Mouse (Mus musculus) lung, postnatal 36 days (tissue): ENCODE results near the gene Stag2.

ENCODE experiments used
- DNase-seq: peaks from one replicate; pipeline ENCODE4 v3.0.0; 2022; ENCODE audit warnings: mixed read lengths

Gene Stag2

DNA sequence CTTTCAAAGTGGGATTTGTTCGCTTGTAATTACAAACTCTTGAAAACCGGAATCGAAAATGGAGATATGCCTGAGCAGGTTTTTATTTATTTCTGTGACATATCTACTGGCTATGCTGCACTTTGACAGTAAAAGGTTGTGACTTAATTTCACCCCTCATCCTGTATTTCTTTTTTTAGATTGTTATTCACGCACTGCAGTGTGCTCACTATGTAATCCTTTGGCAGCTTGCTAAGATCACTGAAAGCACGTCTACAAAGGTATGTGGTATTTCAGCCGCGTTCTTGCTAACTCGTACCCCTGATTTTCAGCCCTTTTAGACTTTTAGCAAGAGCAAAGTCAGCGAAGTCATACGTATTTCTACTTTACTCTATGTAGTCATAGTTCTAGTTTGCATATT lies 101.2 kb downstream of the Stag2 start:
- DNase-seq, result no peak

DNA sequence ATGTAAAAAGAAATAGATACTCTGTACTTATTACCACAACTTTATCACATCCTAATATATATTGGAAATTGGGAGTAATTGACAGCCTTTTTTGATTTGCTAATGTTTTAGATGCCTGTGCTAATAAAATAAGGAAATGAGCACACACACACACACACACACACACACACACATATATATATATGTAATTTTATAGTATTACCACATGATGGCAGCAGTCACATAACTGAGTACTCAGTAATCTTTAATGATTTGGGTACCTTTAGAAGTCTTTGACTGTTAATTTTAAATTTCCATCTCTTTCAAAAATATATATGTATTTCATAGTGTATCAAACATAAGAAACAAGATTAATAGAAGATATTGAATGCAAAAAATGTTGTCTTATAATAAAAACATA lies 123.6 kb downstream of the Stag2 start:
- peak; percentile 8 for DNase-seq

DNA sequence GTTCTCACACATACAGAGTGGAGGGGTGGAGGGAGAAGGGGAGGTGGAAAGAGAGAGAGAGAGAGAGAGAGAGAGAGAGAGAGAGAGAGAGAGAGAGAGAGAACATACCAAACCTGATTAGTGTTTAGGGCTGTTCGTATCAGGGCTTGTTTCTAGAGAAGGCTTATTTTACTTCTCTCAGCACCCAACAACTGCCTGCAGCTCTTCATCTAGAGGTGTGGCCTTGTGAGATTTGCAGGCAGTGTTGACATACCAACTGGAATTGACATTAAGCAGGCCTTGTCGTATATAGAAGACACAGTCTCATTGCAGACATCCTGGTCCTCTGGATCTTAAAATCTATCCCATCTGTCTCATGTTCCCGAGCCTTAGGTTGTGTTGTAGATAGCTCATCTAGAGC lies 141.1 kb downstream of the Stag2 start:
- DNase-seq, result no peak

DNA sequence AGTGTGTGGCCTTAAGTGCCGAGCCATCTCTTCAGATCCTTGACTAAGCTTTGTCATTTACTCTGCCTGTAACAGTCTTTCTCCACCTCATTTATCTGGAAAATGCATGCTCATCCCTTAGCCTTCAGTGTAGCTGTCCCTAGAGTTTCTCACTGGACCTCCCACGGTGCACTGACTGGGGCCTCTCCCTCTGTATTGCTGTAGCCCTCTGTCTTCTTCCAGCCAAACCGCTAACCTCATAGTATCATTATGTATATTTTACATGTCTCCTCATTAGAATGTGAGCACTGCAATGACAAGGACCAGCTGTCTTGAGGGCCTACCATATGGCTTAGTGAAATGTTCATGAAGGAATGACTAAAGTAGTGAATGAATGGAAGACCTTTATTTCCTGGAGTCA lies 166.1 kb downstream of the Stag2 start:
- no peak for DNase-seq

DNA sequence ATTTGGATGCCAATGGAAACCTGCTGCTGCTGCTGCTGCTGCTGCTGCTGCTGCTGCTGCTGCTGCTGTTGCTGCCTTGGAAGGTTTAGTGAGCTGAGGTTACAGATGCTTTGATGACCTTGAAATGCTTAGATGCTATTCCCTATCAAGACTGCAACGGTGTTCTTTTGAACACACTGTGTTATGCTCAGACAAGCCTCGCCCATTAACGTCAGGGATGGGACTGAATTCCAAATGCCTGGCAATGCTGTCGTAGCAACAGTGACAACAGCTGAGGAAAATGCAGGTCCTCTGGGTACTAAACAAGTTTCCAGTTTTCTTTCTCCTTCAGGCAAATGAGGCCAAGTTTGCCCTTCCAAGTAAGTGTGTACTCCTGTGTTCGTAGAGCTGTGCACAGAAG lies 171.3 kb downstream of the Stag2 start:
- no peak for DNase-seq

DNA sequence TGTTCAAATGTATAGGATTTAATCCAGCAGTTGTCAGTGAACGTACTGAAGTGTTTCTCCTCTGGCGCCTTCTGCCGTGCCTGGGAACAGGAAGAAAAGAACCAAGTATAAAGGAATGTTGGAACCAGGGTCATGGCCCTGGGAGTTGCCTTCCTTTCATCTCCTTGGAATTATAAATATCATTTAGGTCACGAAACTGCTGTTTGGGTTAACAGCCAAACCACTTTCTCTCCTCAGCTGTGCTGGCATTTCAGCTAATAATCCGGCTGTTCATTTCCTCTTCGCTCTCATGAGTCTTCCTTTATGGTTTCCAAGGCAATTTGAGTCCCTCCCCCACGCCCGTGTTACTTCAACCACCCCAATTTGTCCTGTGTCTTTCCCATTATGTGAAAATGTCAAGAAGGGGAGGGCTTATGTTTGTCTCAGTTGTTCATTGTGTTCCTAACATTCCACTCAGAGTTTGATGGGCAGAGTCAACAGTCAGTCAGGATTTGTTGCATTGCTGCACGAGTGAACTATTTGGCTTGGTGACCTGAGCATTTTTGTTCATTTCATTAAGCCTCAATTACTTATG lies 172.2 kb downstream of the Stag2 start:
- DNase-seq, result peak; percentile 28

DNA sequence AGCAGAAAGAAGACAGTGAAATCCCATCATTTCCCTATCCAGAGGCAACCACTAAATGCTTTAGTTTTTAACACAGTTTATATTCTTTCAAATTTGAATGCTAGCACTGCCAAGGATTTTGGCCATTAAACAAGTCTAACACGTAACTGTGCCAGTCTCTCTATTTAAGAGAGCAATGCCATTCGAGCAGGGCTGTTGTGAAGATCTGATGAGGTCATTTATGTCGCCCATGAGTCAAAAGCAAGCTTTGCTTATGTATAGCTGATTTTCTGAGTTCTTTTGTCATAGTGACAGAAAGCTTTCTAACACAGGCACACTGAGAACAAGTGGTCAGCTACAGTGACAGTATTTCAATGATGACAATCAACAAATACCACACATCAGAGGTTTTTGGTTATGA lies 175.7 kb downstream of the Stag2 start:
- no peak for DNase-seq
